Mouse (Mus musculus) forebrain, embryonic 16.5 days (tissue): ENCODE results near the gene Adcy5. TPM values are rescaled to one million over a fixed set of nuclear protein-coding genes. Genes with fewer than 3 reads are reported as not detected.
A peak's percentile ranks its signal among the peaks of the same experiment; 100 is the strongest.

ENCODE experiments used
- ATAC-seq: fragments of 200-750 bp; cut with Nextera tagmentation; 2 replicates; pipeline ENCODE4 v1.8.0; 2017; ENCODE audit warnings: mild to moderate bottlenecking, moderate library complexity
- H3K27ac ChIP-seq: fragments of 300-500 bp; sonication (generic); 2 replicates; pipeline ENCODE4 v1.5.1; 2014; ENCODE audit warnings: low read length, control low read depth
- H3K27me3 ChIP-seq: fragments of 300-500 bp; sonication (generic); replicated peaks from 2 replicates; pipeline ENCODE4 v1.6.1; 2014; ENCODE audit warnings: low read length; ENCODE audit not compliant: control insufficient read depth, insufficient read depth
- H3K36me3 ChIP-seq: fragments of 300-500 bp; sonication (generic); 2 replicates; pipeline ENCODE4 v1.6.1; 2014; ENCODE audit not compliant: control insufficient read depth, insufficient read depth
- H3K4me1 ChIP-seq: fragments of 300-500 bp; sonication (generic); replicated peaks from 2 replicates; pipeline ENCODE4 v1.6.1; 2014; ENCODE audit warnings: low read length; ENCODE audit not compliant: control insufficient read depth, insufficient read depth
- H3K4me2 ChIP-seq: fragments of 300-500 bp; sonication (generic); 2 replicates; pipeline ENCODE4 v1.6.1; 2014; ENCODE audit warnings: mild to moderate bottlenecking, low read length, control low read depth
- H3K4me3 ChIP-seq: fragments of 300-500 bp; sonication (generic); replicated peaks from 2 replicates; pipeline ENCODE4 v1.5.1; 2014; ENCODE audit warnings: mild to moderate bottlenecking, low read length, control low read depth
- H3K9ac ChIP-seq: fragments of 300-500 bp; sonication (generic); replicated peaks from 2 replicates; pipeline ENCODE4 v1.6.1; 2014; ENCODE audit warnings: low read depth, low read length, control low read depth
- H3K9me3 ChIP-seq: fragments of 300-500 bp; sonication (generic); 2 replicates; pipeline ENCODE4 v1.6.1; 2016; ENCODE audit warnings: low read length; ENCODE audit not compliant: control insufficient read depth
- WGBS: fragments of 180-500 bp; shearing (Covaris S2); extraction: QIAGEN DNeasy Blood & Tissue Kit; methylation state at CpG from one replicate; pipeline ENCODE4 v1.1.7; 2014; 5-methylcytosine and 5-hydroxymethylcytosine counted together
- polyA plus RNA-seq: library from polyadenylated mRNA; unstranded; fragments of >200 nt; fragmentation: Nextera tagmentation; extraction: Ambion mirVana; gene quantifications from 2 replicates; pipeline ENCODE4 v1.2.1, GENCODE M21; 2015

The Adcy5 gene
- polyA plus RNA-seq, 1 experiment from 2014 or later = 6.8 TPM

GRCm38 (mm10) chr16:35229582-35229981, 74.9 kb downstream of the Adcy5 start:
- Histone ChIP-seq H3K4me3 (no peak overlapping the region), H3K27me3 (no peaks in the 10 kb centered on the region), H3K9ac (no peak overlapping the region), H3K4me2 (no peak overlapping the region), H3K9me3 (no peaks in the 10 kb centered on the region), H3K27ac (no peak overlapping the region), H3K4me1 (peaks cover 2% of the 10 kb centered on the region; the same call in 1 of the 2 replicates), H3K36me3 (no peaks in the 10 kb centered on the region)
- WGBS = 46% methylated on average over 11 of the region's 11 CpGs
- no peak for ATAC-seq

- peak; percentile 37; the same call in 1 of the 2 replicates for ATAC-seq
- Histone ChIP-seq H3K4me3 (no peak overlapping the region), H3K4me2 (no peak overlapping the region), H3K27me3 (no peaks in the 10 kb centered on the region), H3K27ac (no peak overlapping the region), H3K9me3 (no peaks in the 10 kb centered on the region), H3K9ac (no peak overlapping the region), H3K4me1 (peaks cover 2% of the 10 kb centered on the region; the same call in 1 of the 2 replicates), H3K36me3 (no peaks in the 10 kb centered on the region)
- 30% methylated on average over 14 of the region's 14 CpGs for WGBS
These were observed 77.6 kb downstream of the Adcy5 start for GRCm38 (mm10) chr16:35232153-35232750.

- no peak overlapping the region for H3K27ac ChIP-seq
- H3K4me2 ChIP-seq = no peak overlapping the region
- peaks cover 2% of the 10 kb centered on the region; the same call in 1 of the 2 replicates for H3K4me1 ChIP-seq
- peak; percentile 58; the same call in 1 of the 2 replicates for ATAC-seq
- H3K27me3 ChIP-seq = no peaks in the 10 kb centered on the region
- no peak overlapping the region for H3K9ac ChIP-seq
- WGBS = 76% methylated on average over 4 of the region's 4 CpGs
- H3K36me3 ChIP-seq = no peaks in the 10 kb centered on the region
- H3K4me3 ChIP-seq = no peak overlapping the region
- no peaks in the 10 kb centered on the region for H3K9me3 ChIP-seq
These were observed 78.7 kb downstream of the Adcy5 start for GRCm38 (mm10) chr16:35233329-35233728.

GRCm38 (mm10) chr16:35237091-35237490, 82.4 kb downstream of the Adcy5 start:
- 64% methylated on average over 7 of the region's 7 CpGs for WGBS
- peaks cover 14% of the 10 kb centered on the region for H3K4me1 ChIP-seq
- no peak overlapping the region for H3K9ac ChIP-seq
- H3K4me2 ChIP-seq = no peak overlapping the region
- no peak for ATAC-seq
- no peaks in the 10 kb centered on the region for H3K27me3 ChIP-seq
- no peaks in the 10 kb centered on the region for H3K9me3 ChIP-seq
- H3K4me3 ChIP-seq = no peak overlapping the region
- no peaks in the 10 kb centered on the region for H3K36me3 ChIP-seq
- no peak overlapping the region for H3K27ac ChIP-seq

- Histone ChIP-seq H3K4me3 (no peak overlapping the region), H3K36me3 (no peaks in the 10 kb centered on the region), H3K4me1 (peaks cover 14% of the 10 kb centered on the region), H3K9me3 (no peaks in the 10 kb centered on the region), H3K27ac (no peak overlapping the region), H3K27me3 (no peaks in the 10 kb centered on the region), H3K9ac (no peak overlapping the region), H3K4me2 (no peak overlapping the region)
- WGBS = 43% methylated on average over 12 of the region's 12 CpGs
- peak; percentile 63; the same call in 1 of the 2 replicates for ATAC-seq
These were observed 84.8 kb downstream of the Adcy5 start for GRCm38 (mm10) chr16:35239318-35239965.

GRCm38 (mm10) chr16:35239966-35240730, 85.5 kb downstream of the Adcy5 start:
- H3K9ac ChIP-seq = no peak overlapping the region
- WGBS = 73% methylated on average over 4 of the region's 4 CpGs
- H3K36me3 ChIP-seq = no peaks in the 10 kb centered on the region
- H3K27ac ChIP-seq = no peak overlapping the region
- H3K4me1 ChIP-seq = peaks cover 14% of the 10 kb centered on the region
- ATAC-seq = peak; percentile 39; the same call in 1 of the 2 replicates
- no peaks in the 10 kb centered on the region for H3K9me3 ChIP-seq
- no peaks in the 10 kb centered on the region for H3K27me3 ChIP-seq
- H3K4me2 ChIP-seq = no peak overlapping the region
- H3K4me3 ChIP-seq = no peak overlapping the region

GRCm38 (mm10) chr16:35247364-35247763, 92.7 kb downstream of the Adcy5 start:
- Histone ChIP-seq H3K27me3 (no peaks in the 10 kb centered on the region), H3K4me2 (no peak overlapping the region), H3K4me1 (peaks cover 8% of the 10 kb centered on the region), H3K9me3 (no peaks in the 10 kb centered on the region), H3K36me3 (no peaks in the 10 kb centered on the region), H3K4me3 (no peak overlapping the region), H3K27ac (no peak overlapping the region), H3K9ac (no peak overlapping the region)
- 46% methylated on average over 3 of the region's 3 CpGs for WGBS
- ATAC-seq = no peak

GRCm38 (mm10) chr16:35248825-35249224, 94.1 kb downstream of the Adcy5 start:
- no peak overlapping the region for H3K27ac ChIP-seq
- peaks cover 11% of the 10 kb centered on the region for H3K4me1 ChIP-seq
- H3K27me3 ChIP-seq = no peaks in the 10 kb centered on the region
- no peaks in the 10 kb centered on the region for H3K36me3 ChIP-seq
- no peak overlapping the region for H3K9ac ChIP-seq
- no peak overlapping the region for H3K4me3 ChIP-seq
- H3K4me2 ChIP-seq = no peak overlapping the region
- ATAC-seq = no peak
- H3K9me3 ChIP-seq = no peaks in the 10 kb centered on the region
- 31% methylated on average over 9 of the region's 9 CpGs for WGBS

GRCm38 (mm10) chr16:35249763-35250162, 95.1 kb downstream of the Adcy5 start:
- WGBS = 91% methylated on average over 6 of the region's 6 CpGs
- Histone ChIP-seq H3K27ac (no peak overlapping the region), H3K9me3 (no peaks in the 10 kb centered on the region), H3K4me3 (no peak overlapping the region), H3K4me1 (peaks cover 11% of the 10 kb centered on the region), H3K36me3 (no peaks in the 10 kb centered on the region), H3K9ac (no peak overlapping the region), H3K4me2 (no peak overlapping the region), H3K27me3 (no peaks in the 10 kb centered on the region)
- no peak for ATAC-seq
